Mouse (Mus musculus): ENCODE data around the gene Gm2030.
"Not testable (repeated sequence)": the region's sequence is repeated elsewhere in the genome, so short reads cannot be mapped to it uniquely, and the experiment has no call there.

Gene Gm2030

DNA sequence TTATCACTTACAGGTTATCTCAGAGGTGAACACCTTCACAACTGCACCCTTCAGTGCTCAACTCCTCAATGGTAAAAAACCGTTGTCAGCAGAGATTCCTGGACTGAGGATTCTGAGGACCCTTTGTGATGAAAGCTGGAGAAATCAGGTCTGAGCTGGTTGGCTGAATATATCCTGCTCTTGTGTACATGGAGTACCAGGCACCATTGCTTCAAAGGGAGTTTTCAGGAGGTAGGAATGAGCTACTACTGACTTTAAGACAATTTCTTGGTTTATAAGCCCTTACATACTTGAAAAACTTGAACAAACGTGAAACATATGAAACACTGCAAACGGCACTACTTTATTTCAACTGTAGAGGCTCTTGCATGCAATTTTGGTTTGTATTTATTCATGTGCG is at the start of gene Gm2030:
Gm2030 (minus strand) TSS at position 101 of the 400 bp plus-strand sequence.
- DNase-seq (ENCODE audit: low read depth, low spot score) = not testable (repeated sequence)
